Mouse (Mus musculus) CH12.LX (cell line): ENCODE results near the gene Tmem44.

ENCODE experiments used
- JUN ChIP-seq: IDR thresholded peaks from 2 replicates; pipeline ENCODE4 v1.6.1; 2011; ENCODE audit warnings: low read depth, mild to moderate bottlenecking, low read length, improper control_type of control experiment, moderate library complexity; ENCODE audit not compliant: insufficient read depth
- MAFK ChIP-seq: IDR thresholded peaks from 2 replicates; pipeline ENCODE4 v1.6.1; 2011; ENCODE audit warnings: low read length, improper control_type of control experiment; ENCODE audit not compliant: insufficient replicate concordance
- MAX ChIP-seq: IDR thresholded peaks from 2 replicates; pipeline ENCODE4 v1.6.1; 2011; ENCODE audit warnings: low read length, improper control_type of control experiment
- POLR2A ChIP-seq: IDR thresholded peaks from 2 replicates; pipeline ENCODE4 v1.6.1; 2011; ENCODE audit warnings: low read depth, mild to moderate bottlenecking, improper control_type of control experiment, low read length
- TCF12 ChIP-seq: IDR thresholded peaks from 2 replicates; pipeline ENCODE4 v1.6.1; 2014; ENCODE audit warnings: low read depth, mild to moderate bottlenecking, inconsistent platforms, low read length, improper control_type of control experiment

GRCm38 (mm10) chr16:30505311-30506031, 45.2 kb downstream of the Tmem44 start:
- TF ChIP-seq MAFK (no peak), MAX (no peak), TCF12 (no peak), POLR2A (no peak), JUN (no peak)
